Mouse (Mus musculus) brain, embryonic 14.5 days (tissue): ENCODE measurements at regions not wholly inside any gene's neighbourhood (a gene's known extent, or its start where the extent isn't known, plus 50 kb on each side); places are given as distances from the start of the nearest gene placed in this dataset.

Source experiments
- DNase-seq: peaks from one replicate; pipeline ENCODE4 v3.0.0-alpha.2; 2011; ENCODE audit warnings: low read depth
- CTCF ChIP-seq: fragments of 200-500 bp; IDR thresholded peaks from 2 replicates; pipeline ENCODE4 v1.5.1; 2012; ENCODE audit warnings: inconsistent platforms, mild to moderate bottlenecking, moderate library complexity, borderline replicate concordance; ENCODE audit not compliant: insufficient read depth, insufficient read length; ENCODE audit errors: extremely low read depth
- POLR2A ChIP-seq: fragments of 200-500 bp; IDR thresholded peaks from 2 replicates; pipeline ENCODE4 v1.6.1; 2012; ENCODE audit warnings: mild to moderate bottlenecking, inconsistent platforms, borderline replicate concordance; ENCODE audit not compliant: poor library complexity, insufficient read depth, insufficient read length, severe bottlenecking; ENCODE audit errors: extremely low read depth

- TF ChIP-seq CTCF, result no peak
- no peak for TF ChIP-seq POLR2A
- peak; percentile 13 for DNase-seq
These were observed 51.3 kb upstream of the Ssr3 start for GRCm38 (mm10) chr3:65443701-65444100.

- TF ChIP-seq POLR2A, result no peak
- TF ChIP-seq CTCF, result no peak
- no peak for DNase-seq
These were observed 50.5 kb upstream of the Ssr3 start for GRCm38 (mm10) chr3:65442946-65443345.

GRCm38 (mm10) chr3:65442269-65442668 is 49.8 kb upstream of the Ssr3 start:
- peak; percentile 40 for DNase-seq
- TF ChIP-seq POLR2A (no peak), CTCF (no peak)
